Mouse (Mus musculus): ENCODE data around the gene Gm17949. TPM values are rescaled to one million over a fixed set of nuclear protein-coding genes. Genes with fewer than 3 reads are reported as not detected.

The Gm17949 gene
- polyA plus RNA-seq, 1 experiment: 0.08 TPM

- Histone ChIP-seq H3K27me3 (ENCODE audit: control insufficient read depth, insufficient read depth, low read length) (no peaks in the 10 kb centered on the region), H3K4me3 (ENCODE audit: control insufficient read depth, insufficient read depth, low read length) (no peak within 1 kb of the TSS), H3K36me3 (ENCODE audit: control insufficient read depth, insufficient read depth, low read length) (no peaks in the 10 kb centered on the region), H3K27ac (ENCODE audit: control insufficient read depth, insufficient read depth, low read length) (no peak within 1 kb of the TSS), H3K4me1 (replicated peaks; ENCODE audit: control insufficient read depth, insufficient read depth, low read length) (no peaks in the 10 kb centered on the region)
- no peak for DNase-seq
- no peak for TF ChIP-seq CTCF (IDR thresholded peaks at IDR 0.05; ENCODE audit: borderline replicate concordance, control insufficient read depth, extremely low read depth, insufficient read depth, low read length, poor library complexity)
- TF ChIP-seq POLR2A (IDR thresholded peaks at IDR 0.05; ENCODE audit: control insufficient read depth, extremely low read depth, insufficient read depth, low read length, poor library complexity): no peak
- WGBS: 93% methylated on average over 5 of the region's 5 CpGs
Measured at GRCm38 (mm10) chr17:56982013-56982412, 29.3 kb upstream of the Gm17949 start, which contains the start of gene Acer1. TSS of gene Acer1 (minus strand) at chr17:56982126.

GRCm38 (mm10) chr17:56984886-56985285 lies 26.4 kb upstream of the Gm17949 start:
- no peaks in the 10 kb centered on the region for H3K27me3 ChIP-seq (ENCODE audit: control insufficient read depth, insufficient read depth, low read length)
- H3K4me3 ChIP-seq (ENCODE audit: control insufficient read depth, insufficient read depth, low read length): no peak overlapping the region
- TF ChIP-seq POLR2A (IDR thresholded peaks at IDR 0.05; ENCODE audit: control insufficient read depth, extremely low read depth, insufficient read depth, low read length, poor library complexity) (no peak), CTCF (IDR thresholded peaks at IDR 0.05; ENCODE audit: borderline replicate concordance, control insufficient read depth, extremely low read depth, insufficient read depth, low read length, poor library complexity) (no peak)
- no peak for DNase-seq
- H3K36me3 ChIP-seq (ENCODE audit: control insufficient read depth, insufficient read depth, low read length): no peaks in the 10 kb centered on the region
- no peaks in the 10 kb centered on the region for H3K4me1 ChIP-seq (replicated peaks; ENCODE audit: control insufficient read depth, insufficient read depth, low read length)
- 75% methylated on average over 9 of the region's 9 CpGs for WGBS
- no peak overlapping the region for H3K27ac ChIP-seq (ENCODE audit: control insufficient read depth, insufficient read depth, low read length)

GRCm38 (mm10) chr17:56985656-56986055 lies 25.6 kb upstream of the Gm17949 start:
- Histone ChIP-seq H3K36me3 (ENCODE audit: control insufficient read depth, insufficient read depth, low read length) (no peaks in the 10 kb centered on the region), H3K4me1 (replicated peaks; ENCODE audit: control insufficient read depth, insufficient read depth, low read length) (no peaks in the 10 kb centered on the region), H3K27me3 (ENCODE audit: control insufficient read depth, insufficient read depth, low read length) (no peaks in the 10 kb centered on the region), H3K4me3 (ENCODE audit: control insufficient read depth, insufficient read depth, low read length) (no peak overlapping the region), H3K27ac (ENCODE audit: control insufficient read depth, insufficient read depth, low read length) (no peak overlapping the region)
- no peak for DNase-seq
- WGBS: 94% methylated on average over 3 of the region's 3 CpGs
- TF ChIP-seq CTCF (IDR thresholded peaks at IDR 0.05; ENCODE audit: borderline replicate concordance, control insufficient read depth, extremely low read depth, insufficient read depth, low read length, poor library complexity) (no peak), POLR2A (IDR thresholded peaks at IDR 0.05; ENCODE audit: control insufficient read depth, extremely low read depth, insufficient read depth, low read length, poor library complexity) (no peak)

- DNase-seq: no peak
- TF ChIP-seq POLR2A (IDR thresholded peaks at IDR 0.05; ENCODE audit: control insufficient read depth, extremely low read depth, insufficient read depth, low read length, poor library complexity): no peak
- TF ChIP-seq CTCF (IDR thresholded peaks at IDR 0.05; ENCODE audit: borderline replicate concordance, control insufficient read depth, extremely low read depth, insufficient read depth, low read length, poor library complexity): no peak
- Histone ChIP-seq H3K36me3 (ENCODE audit: control insufficient read depth, insufficient read depth, low read length) (no peaks in the 10 kb centered on the region), H3K27ac (ENCODE audit: control insufficient read depth, insufficient read depth, low read length) (no peak overlapping the region), H3K4me1 (replicated peaks; ENCODE audit: control insufficient read depth, insufficient read depth, low read length) (peaks cover 5% of the 10 kb centered on the region), H3K27me3 (ENCODE audit: control insufficient read depth, insufficient read depth, low read length) (no peaks in the 10 kb centered on the region), H3K4me3 (ENCODE audit: control insufficient read depth, insufficient read depth, low read length) (no peak overlapping the region)
- WGBS: 94% methylated on average over 3 of the region's 3 CpGs
Measured at GRCm38 (mm10) chr17:56986105-56986805, 25.0 kb upstream of the Gm17949 start.

- Histone ChIP-seq H3K27ac (ENCODE audit: control insufficient read depth, insufficient read depth, low read length) (no peak overlapping the region), H3K36me3 (ENCODE audit: control insufficient read depth, insufficient read depth, low read length) (peaks cover under 1% of the 10 kb centered on the region; the same call in 1 of the 2 replicates), H3K4me3 (ENCODE audit: control insufficient read depth, insufficient read depth, low read length) (no peak overlapping the region), H3K4me1 (replicated peaks; ENCODE audit: control insufficient read depth, insufficient read depth, low read length) (peaks cover 5% of the 10 kb centered on the region), H3K27me3 (ENCODE audit: control insufficient read depth, insufficient read depth, low read length) (no peaks in the 10 kb centered on the region)
- 83% methylated on average over 7 of the region's 7 CpGs for WGBS
- TF ChIP-seq POLR2A (IDR thresholded peaks at IDR 0.05; ENCODE audit: control insufficient read depth, extremely low read depth, insufficient read depth, low read length, poor library complexity) (no peak), CTCF (IDR thresholded peaks at IDR 0.05; ENCODE audit: borderline replicate concordance, control insufficient read depth, extremely low read depth, insufficient read depth, low read length, poor library complexity) (no peak)
- no peak for DNase-seq
Measured at GRCm38 (mm10) chr17:56988441-56988840, 22.8 kb upstream of the Gm17949 start.

- DNase-seq: no peak
Measured at GRCm38 (mm10) chr17:56988921-56989430, 22.3 kb upstream of the Gm17949 start.

More at GRCm38 (mm10) chr17:56988921-56989430, 22.3 kb upstream of the Gm17949 start:
- H3K4me1 ChIP-seq (replicated peaks; ENCODE audit: control insufficient read depth, insufficient read depth, low read length): peaks cover 5% of the 10 kb centered on the region
- no peak overlapping the region for H3K4me3 ChIP-seq (ENCODE audit: control insufficient read depth, insufficient read depth, low read length)
- TF ChIP-seq POLR2A (IDR thresholded peaks at IDR 0.05; ENCODE audit: control insufficient read depth, extremely low read depth, insufficient read depth, low read length, poor library complexity) (no peak), CTCF (IDR thresholded peaks at IDR 0.05; ENCODE audit: borderline replicate concordance, control insufficient read depth, extremely low read depth, insufficient read depth, low read length, poor library complexity) (no peak)
- no peaks in the 10 kb centered on the region for H3K27me3 ChIP-seq (ENCODE audit: control insufficient read depth, insufficient read depth, low read length)
- peaks cover 6% of the 10 kb centered on the region; the same call in 1 of the 2 replicates for H3K36me3 ChIP-seq (ENCODE audit: control insufficient read depth, insufficient read depth, low read length)
- no peak overlapping the region for H3K27ac ChIP-seq (ENCODE audit: control insufficient read depth, insufficient read depth, low read length)
- WGBS: 77% methylated on average over 7 of the region's 7 CpGs
